Comparison of ENCODE assay signal across 22 mouse cellular contexts in genomic region chr9:43858761-43859160, GRCm38 (mm10).
"Had no signal": no experiment of that assay in that cellular context is flagged by ENCODE, and none has a peak within 500 bp of the region (broad histone marks: within the 10 kb centered on the region; RNA-seq: fewer than 3 reads in every experiment).

No protein-coding gene starts in this region.

- H3K9ac ChIP-seq: kidney, embryonic 15.5 days; limb, embryonic 12.5 days; limb, embryonic 15.5 days; liver, embryonic 14.5 days; liver, postnatal 0 days; midbrain, embryonic 12.5 days; midbrain, embryonic 15.5 days; neural tube, embryonic 12.5 days; neural tube, embryonic 15.5 days had no signal

- H3K4me3 ChIP-seq: kidney, embryonic 15.5 days; left cerebral cortex, adult 2 months; limb, embryonic 12.5 days; limb, embryonic 15.5 days; midbrain, embryonic 12.5 days; midbrain, embryonic 15.5 days; neural tube, embryonic 12.5 days; neural tube, embryonic 15.5 days had no signal

- H3K27me3 ChIP-seq: midbrain, embryonic 15.5 days had no signal

- H3K9me3 ChIP-seq: kidney, embryonic 15.5 days; limb, embryonic 12.5 days; limb, embryonic 15.5 days; midbrain, embryonic 12.5 days; midbrain, embryonic 15.5 days; neural tube, embryonic 12.5 days; neural tube, embryonic 15.5 days had no signal

- H3K27ac ChIP-seq: kidney, embryonic 15.5 days; left cerebral cortex, adult 2 months; limb, embryonic 12.5 days; limb, embryonic 15.5 days; liver, embryonic 14.5 days; midbrain, embryonic 12.5 days; midbrain, embryonic 15.5 days; neural tube, embryonic 12.5 days; neural tube, embryonic 15.5 days; stomach, postnatal 0 days had no signal

- ATAC-seq: liver, postnatal 0 days; midbrain, embryonic 15.5 days had no signal

- DNase-seq: kidney, adult 8-10 months; kidney, postnatal 10 days; layer of hippocampus, postnatal 36 days; left cerebral cortex, postnatal 4 days; liver, postnatal 0 days; lung, postnatal 36 days; right cerebral cortex, adult 18-20 months; right cerebral cortex, postnatal 14 days; right cerebral cortex, postnatal 4 days; thymus, adult 2 months; thymus, postnatal 14 days had no signal

- H3K4me2 ChIP-seq: kidney, embryonic 15.5 days; limb, embryonic 12.5 days; limb, embryonic 15.5 days; liver, embryonic 11.5 days; midbrain, embryonic 12.5 days; midbrain, embryonic 15.5 days; neural tube, embryonic 12.5 days; neural tube, embryonic 15.5 days had no signal

- H3K36me3 ChIP-seq: kidney, embryonic 15.5 days; limb, embryonic 12.5 days; limb, embryonic 15.5 days; midbrain, embryonic 12.5 days; midbrain, embryonic 15.5 days; neural tube, embryonic 12.5 days; neural tube, embryonic 15.5 days had no signal
